Mouse (Mus musculus): ENCODE results near the gene Nbea. TPM values are rescaled to one million over a fixed set of nuclear protein-coding genes. Genes with fewer than 3 reads are reported as not detected.

The Nbea gene
- polyA plus RNA-seq (2016; fragmentation: Nextera tagmentation; extraction: Ambion mirVana) = 9.9 and 13.9 TPM in 2 replicates

DNA sequence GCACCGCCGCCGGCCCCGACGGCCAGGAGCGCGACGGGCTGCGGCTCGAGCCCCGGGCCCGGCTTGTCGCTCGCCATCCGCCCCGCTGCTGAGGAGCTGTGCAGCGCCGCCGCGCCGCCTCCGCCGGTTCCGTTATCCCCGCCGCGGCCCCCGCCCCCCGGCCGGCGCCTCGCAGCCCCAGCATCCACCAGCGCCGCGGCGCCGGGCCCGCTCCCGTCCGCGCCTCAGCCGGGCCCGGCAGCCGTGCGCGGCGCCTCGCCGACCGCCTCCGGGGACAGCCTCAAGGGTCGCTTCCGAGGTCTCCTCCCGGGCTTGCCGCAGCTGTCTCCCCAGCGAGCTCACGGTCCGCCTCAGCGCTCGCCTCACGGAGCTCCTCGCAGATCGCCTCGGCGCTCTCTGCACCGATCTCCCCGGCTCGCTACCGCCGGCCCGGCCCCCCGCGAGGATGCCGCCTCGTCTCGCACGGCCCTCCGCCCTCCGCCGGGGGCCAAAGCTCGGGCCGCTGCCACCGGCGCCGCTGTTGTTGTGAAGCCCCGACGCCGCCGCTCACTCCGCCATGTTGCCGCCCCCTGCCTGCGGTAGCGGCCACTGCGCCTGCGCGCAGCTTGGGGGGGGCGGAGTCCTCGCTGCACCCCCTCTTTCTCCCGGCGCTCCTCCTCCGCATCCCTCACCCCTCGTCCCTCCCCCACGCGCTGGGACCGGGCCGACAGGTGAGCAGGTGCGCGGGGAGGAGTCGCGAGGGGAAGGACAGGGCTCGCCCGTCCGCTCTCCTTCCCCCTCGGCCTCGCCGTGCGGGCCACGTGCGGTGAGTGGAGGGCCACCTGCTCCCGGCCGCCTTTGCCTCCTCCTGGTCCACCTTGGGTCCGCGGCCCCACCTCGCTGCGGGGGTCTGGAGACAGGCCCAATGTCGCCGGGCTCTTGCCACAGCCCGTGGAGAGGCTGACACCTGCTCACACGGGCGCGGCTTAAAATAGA is at the start of gene Nbea:
Gene Nbea, minus strand, starts transcription at position 543 of the 975 bp plus-strand sequence.
- Histone ChIP-seq H3K27me3 (ENCODE audit: insufficient read depth, poor library complexity, severe bottlenecking) (0 out of 2 replicates have a peak, but pooled peaks cover 4% of the 10 kb centered on the region), H3K27ac (peak within 1 kb of the TSS; percentile 98), H3K36me3 (no peaks in the 10 kb centered on the region), H3K4me3 (peak within 1 kb of the TSS; percentile 90), H3K9me3 (no peaks in the 10 kb centered on the region), H3K4me1 (replicated peaks) (peaks cover 25% of the 10 kb centered on the region)
- WGBS = 1% methylated on average over 119 of the region's 131 CpGs
- peak; percentile 85 for DNase-seq (ENCODE audit: low spot score)

GRCm38 (mm10) chr3:56229283-56229682 is 45.8 kb upstream of the Nbea start:
- 63% methylated on average over 1 of the region's 1 CpGs for WGBS
- Histone ChIP-seq H3K9me3 (no peaks in the 10 kb centered on the region), H3K36me3 (no peaks in the 10 kb centered on the region), H3K4me3 (no peak overlapping the region), H3K27ac (no peak overlapping the region), H3K4me1 (replicated peaks) (no peaks in the 10 kb centered on the region), H3K27me3 (ENCODE audit: insufficient read depth, poor library complexity, severe bottlenecking) (no peaks in the 10 kb centered on the region)
- no peak for DNase-seq (ENCODE audit: low spot score)

- WGBS = 87% methylated on average over 2 of the region's 2 CpGs
- DNase-seq (ENCODE audit: low spot score) = no peak
- Histone ChIP-seq H3K4me3 (no peak overlapping the region), H3K27me3 (ENCODE audit: insufficient read depth, poor library complexity, severe bottlenecking) (no peaks in the 10 kb centered on the region), H3K36me3 (no peaks in the 10 kb centered on the region), H3K27ac (no peak overlapping the region), H3K4me1 (replicated peaks) (no peaks in the 10 kb centered on the region), H3K9me3 (no peaks in the 10 kb centered on the region)
These were observed 32.5 kb upstream of the Nbea start for GRCm38 (mm10) chr3:56215989-56216388.

GRCm38 (mm10) chr3:56203968-56204367 is 20.5 kb upstream of the Nbea start:
- Histone ChIP-seq H3K4me1 (replicated peaks) (no peaks in the 10 kb centered on the region), H3K9me3 (no peaks in the 10 kb centered on the region), H3K4me3 (no peak overlapping the region), H3K27me3 (ENCODE audit: insufficient read depth, poor library complexity, severe bottlenecking) (no peaks in the 10 kb centered on the region), H3K36me3 (no peaks in the 10 kb centered on the region), H3K27ac (no peak overlapping the region)
- WGBS = 86% methylated on average over 6 of the region's 6 CpGs
- no peak for DNase-seq (ENCODE audit: low spot score)

- Histone ChIP-seq H3K27me3 (ENCODE audit: insufficient read depth, poor library complexity, severe bottlenecking) (0 out of 2 replicates have a peak, but pooled peaks cover 4% of the 10 kb centered on the region), H3K4me1 (replicated peaks) (peaks cover 8% of the 10 kb centered on the region), H3K4me3 (no peak overlapping the region), H3K36me3 (no peaks in the 10 kb centered on the region), H3K27ac (no peak overlapping the region), H3K9me3 (no peaks in the 10 kb centered on the region)
- 91% methylated on average over 1 of the region's 1 CpGs for WGBS
- no peak for DNase-seq (ENCODE audit: low spot score)
These were observed 4.7 kb upstream of the Nbea start for GRCm38 (mm10) chr3:56188238-56188637.

DNA sequence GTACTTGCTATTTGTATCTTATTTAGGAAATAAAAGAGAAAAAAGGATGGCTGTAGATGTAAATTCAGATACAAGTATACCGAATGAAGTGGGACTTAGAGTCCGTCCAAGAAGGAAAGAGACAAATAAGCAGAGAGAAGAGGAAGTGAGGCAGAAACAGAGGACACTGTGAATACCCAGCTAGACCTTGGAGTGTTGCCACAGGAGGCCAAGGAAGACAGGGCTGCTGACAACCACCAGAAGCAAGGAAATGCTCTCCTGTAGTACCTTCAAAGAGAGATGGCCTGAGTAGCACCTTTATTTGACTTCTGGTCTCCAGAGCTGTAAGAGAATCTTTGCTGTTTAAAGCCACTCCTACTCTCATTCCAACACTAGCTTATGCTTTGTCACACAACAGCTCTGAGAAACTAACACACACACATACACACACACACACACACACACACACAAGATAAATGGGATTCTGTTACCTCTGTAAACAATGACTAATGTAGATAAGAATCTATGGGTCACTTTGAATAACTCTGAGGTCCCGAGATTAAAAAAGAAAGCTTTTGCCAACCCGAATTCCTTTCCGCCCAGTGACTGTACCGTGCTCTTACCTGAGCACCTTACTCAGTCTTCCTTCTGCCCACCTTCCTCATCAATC is 3.8 kb upstream of the Nbea start:
- Histone ChIP-seq H3K4me3 (no peak overlapping the region), H3K4me1 (replicated peaks) (peaks cover 11% of the 10 kb centered on the region), H3K27me3 (ENCODE audit: insufficient read depth, poor library complexity, severe bottlenecking) (0 out of 2 replicates have a peak, but pooled peaks cover 4% of the 10 kb centered on the region), H3K36me3 (no peaks in the 10 kb centered on the region), H3K27ac (no peak overlapping the region), H3K9me3 (no peaks in the 10 kb centered on the region)
- 78% methylated on average over 6 of the region's 6 CpGs for WGBS
- no peak for DNase-seq (ENCODE audit: low spot score)

- under 1% methylated on average over 55 of the region's 61 CpGs for WGBS
- Histone ChIP-seq H3K9me3 (no peaks in the 10 kb centered on the region), H3K4me1 (replicated peaks) (peaks cover 25% of the 10 kb centered on the region), H3K27me3 (ENCODE audit: insufficient read depth, poor library complexity, severe bottlenecking) (0 out of 2 replicates have a peak, but pooled peaks cover 4% of the 10 kb centered on the region), H3K4me3 (peak overlapping the region; percentile 90), H3K27ac (peak overlapping the region; percentile 98), H3K36me3 (no peaks in the 10 kb centered on the region)
- peak; percentile 47 for DNase-seq (ENCODE audit: low spot score)
These were observed 936 bp downstream of the Nbea start for GRCm38 (mm10) chr3:56182371-56183158.

DNA sequence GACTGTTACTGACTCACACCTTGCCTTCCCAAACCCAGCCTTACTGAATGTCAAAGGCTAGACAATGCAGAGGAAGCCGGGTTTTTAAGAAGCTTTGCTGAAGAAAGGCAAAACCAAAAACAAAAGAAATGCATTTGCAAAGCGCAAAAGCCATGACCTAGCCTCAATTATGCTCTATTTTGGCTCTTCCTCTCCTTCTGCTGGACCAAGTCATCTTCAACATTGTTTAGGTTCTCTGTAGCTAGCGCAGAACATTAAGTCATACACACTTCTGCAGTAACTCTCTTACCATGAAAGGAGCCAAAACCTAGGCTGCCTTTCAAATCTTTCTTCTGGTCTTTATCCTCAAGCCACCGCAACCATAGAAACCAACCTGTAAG is 1.5 kb downstream of the Nbea start:
- no peaks in the 10 kb centered on the region for H3K9me3 ChIP-seq
- 4% methylated on average over 4 of the region's 4 CpGs for WGBS
- no peak for DNase-seq (ENCODE audit: low spot score)
- H3K4me3 ChIP-seq = peak overlapping the region; percentile 90
- H3K27me3 ChIP-seq (ENCODE audit: insufficient read depth, poor library complexity, severe bottlenecking) = 0 out of 2 replicates have a peak, but pooled peaks cover 4% of the 10 kb centered on the region
- H3K36me3 ChIP-seq = no peaks in the 10 kb centered on the region
- peak overlapping the region; percentile 98 for H3K27ac ChIP-seq
- peaks cover 25% of the 10 kb centered on the region for H3K4me1 ChIP-seq (replicated peaks)

GRCm38 (mm10) chr3:56181025-56181424 is 2.5 kb downstream of the Nbea start:
- no peaks in the 10 kb centered on the region for H3K36me3 ChIP-seq
- no peaks in the 10 kb centered on the region for H3K9me3 ChIP-seq
- no peak overlapping the region for H3K27ac ChIP-seq
- H3K27me3 ChIP-seq (ENCODE audit: insufficient read depth, poor library complexity, severe bottlenecking) = 0 out of 2 replicates have a peak, but pooled peaks cover 4% of the 10 kb centered on the region
- DNase-seq (ENCODE audit: low spot score) = no peak
- H3K4me3 ChIP-seq = peak overlapping the region; percentile 90; the same call in 1 of the 2 replicates
- peaks cover 25% of the 10 kb centered on the region for H3K4me1 ChIP-seq (replicated peaks)
- 62% methylated on average over 3 of the region's 3 CpGs for WGBS

DNA sequence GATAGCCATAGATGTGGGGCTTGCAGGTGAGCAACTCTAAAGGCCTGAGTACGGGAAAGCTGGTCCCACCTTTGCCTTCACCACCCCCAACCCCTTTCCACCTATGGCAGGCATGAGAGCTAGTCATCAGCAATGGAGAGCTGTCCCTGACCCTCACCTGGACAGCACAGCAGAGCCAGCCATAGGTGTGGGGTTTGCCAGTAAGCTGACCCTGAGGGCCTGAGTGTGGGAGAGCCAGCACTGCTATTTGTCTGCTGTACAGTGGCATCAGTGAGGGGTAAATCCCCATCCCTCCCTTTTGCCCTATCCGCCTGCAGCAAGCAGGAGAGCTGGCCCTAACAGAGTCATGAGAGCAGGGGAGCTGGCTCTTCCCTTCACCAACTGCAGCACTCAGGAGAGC is 25.6 kb downstream of the Nbea start:
- H3K36me3 ChIP-seq = peaks cover 10% of the 10 kb centered on the region; the same call in 1 of the 2 replicates
- H3K4me1 ChIP-seq (replicated peaks) = no peaks in the 10 kb centered on the region
- H3K4me3 ChIP-seq = no peak overlapping the region
- no peaks in the 10 kb centered on the region for H3K27me3 ChIP-seq (ENCODE audit: insufficient read depth, poor library complexity, severe bottlenecking)
- no peak for DNase-seq (ENCODE audit: low spot score)
- 0 out of 2 replicates have a peak, but pooled peaks cover 4% of the 10 kb centered on the region for H3K9me3 ChIP-seq
- H3K27ac ChIP-seq = no peak overlapping the region
- 92% methylated on average over 2 of the region's 2 CpGs for WGBS

DNA sequence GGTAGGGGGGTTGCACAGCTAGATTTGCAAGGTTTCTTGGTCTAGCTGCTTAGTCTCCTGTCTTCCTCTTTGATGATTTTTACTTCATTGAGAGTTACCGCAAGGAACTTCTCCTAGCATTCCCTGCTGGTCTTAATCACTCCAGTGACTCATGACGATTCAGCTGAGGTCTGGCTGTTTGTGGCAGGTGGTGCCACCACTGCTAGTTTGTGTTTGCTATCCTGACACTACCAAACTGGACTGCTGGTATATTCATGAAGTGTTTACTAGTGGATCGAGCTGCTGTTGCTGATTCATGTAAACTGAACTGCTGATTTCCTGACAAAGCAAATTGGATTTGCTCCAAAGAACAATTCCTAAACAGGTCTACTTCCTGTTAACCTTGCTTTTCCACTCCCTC is 56.8 kb downstream of the Nbea start:
- Histone ChIP-seq H3K9me3 (peaks cover 20% of the 10 kb centered on the region; the same call in 1 of the 2 replicates), H3K27ac (no peak overlapping the region), H3K4me3 (no peak overlapping the region), H3K27me3 (ENCODE audit: insufficient read depth, poor library complexity, severe bottlenecking) (no peaks in the 10 kb centered on the region), H3K36me3 (peaks cover 7% of the 10 kb centered on the region; the same call in 1 of the 2 replicates), H3K4me1 (replicated peaks) (no peaks in the 10 kb centered on the region)
- no peak for DNase-seq (ENCODE audit: low spot score)
- WGBS = 94% methylated on average over 3 of the region's 3 CpGs

DNA sequence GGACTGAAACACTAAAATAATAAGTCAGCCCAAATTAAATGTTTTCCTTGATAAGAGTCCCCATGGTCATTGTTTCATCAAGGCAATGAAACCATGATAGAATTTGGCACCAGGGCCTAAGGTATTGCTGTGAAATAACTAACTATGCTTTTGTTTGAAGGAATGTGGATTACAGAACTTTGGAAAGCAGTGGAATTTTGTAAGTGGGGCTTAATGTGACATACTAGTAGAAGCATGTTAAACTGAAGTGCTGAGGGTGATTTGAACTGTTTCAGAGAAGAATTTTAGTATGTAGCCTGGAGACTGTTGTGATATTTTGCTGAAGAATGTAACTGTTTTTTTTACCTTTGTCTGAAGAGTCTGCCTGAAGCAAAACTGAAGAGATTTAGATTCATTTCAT is 66.9 kb downstream of the Nbea start:
- Histone ChIP-seq H3K27me3 (ENCODE audit: insufficient read depth, poor library complexity, severe bottlenecking) (no peaks in the 10 kb centered on the region), H3K4me3 (no peak overlapping the region), H3K4me1 (replicated peaks) (no peaks in the 10 kb centered on the region), H3K9me3 (peaks cover 3% of the 10 kb centered on the region; the same call in 1 of the 2 replicates), H3K36me3 (peaks cover 7% of the 10 kb centered on the region; the same call in 1 of the 2 replicates), H3K27ac (no peak overlapping the region)
- DNase-seq (ENCODE audit: low spot score) = no peak

All from hindbrain, embryonic 10.5 days (tissue).